Mouse (Mus musculus) C2C12 (cell line): ENCODE results near the gene Gast.

Experiments
- CEBPB ChIP-seq: IDR thresholded peaks from one replicate; pipeline ENCODE4 v1.6.1; 2011; ENCODE audit warnings: low read depth, mild to moderate bottlenecking, control low read depth, moderate library complexity
- CTCF ChIP-seq: IDR thresholded peaks from one replicate; pipeline ENCODE4 v1.5.1; 2011; ENCODE audit not compliant: control insufficient read depth, insufficient read depth, insufficient read length
- FOSL1 ChIP-seq: IDR thresholded peaks from one replicate; pipeline ENCODE4 v1.8.0; 2011; ENCODE audit warnings: mild to moderate bottlenecking, low read length; ENCODE audit not compliant: poor library complexity, insufficient read depth, severe bottlenecking
- MAX ChIP-seq: IDR thresholded peaks from one replicate; pipeline ENCODE4 v1.6.1; 2011; ENCODE audit warnings: mild to moderate bottlenecking, control low read depth
- MYOG ChIP-seq: IDR thresholded peaks from one replicate; pipeline ENCODE4 v1.6.1; 2011; ENCODE audit not compliant: control insufficient read depth, insufficient read length; ENCODE audit errors: extremely low read depth
- USF1 ChIP-seq: IDR thresholded peaks from one replicate; pipeline ENCODE4 v1.6.1; 2011; ENCODE audit warnings: low read depth, mild to moderate bottlenecking, control low read depth, moderate library complexity

GRCm38 (mm10) chr11:100344269-100344668, 10.1 kb downstream of the Gast start:
- TF ChIP-seq CTCF, result no peak
- no peak for TF ChIP-seq CEBPB
- no peak for TF ChIP-seq USF1
- no peak for TF ChIP-seq FOSL1
- no peak for TF ChIP-seq MYOG
- TF ChIP-seq MAX, result no peak
